Mouse (Mus musculus) frontal cortex, adult 2 months (tissue): Measurements from ENCODE around the gene Asb4. TPM values are rescaled to one million over a fixed set of nuclear protein-coding genes. Genes with fewer than 3 reads are reported as not detected.

Source experiments
- DNase-seq, 2 experiments: peaks; one replicate each; pipeline ENCODE4 v3.0.0; 2022; ENCODE audit warnings: low spot score in 1 of 2; ENCODE audit errors: extremely low spot score in 1 of 2
- polyA plus RNA-seq: library from polyadenylated mRNA; depleted of rRNA; stranded (reverse); fragments of >200 nt; gene quantifications from 2 replicates; pipeline ENCODE4 v1.2.3, GENCODE M21; 2012; rRNA removed

The Asb4 gene
- polyA plus RNA-seq, 1 experiment, result 0.40 TPM

DNA sequence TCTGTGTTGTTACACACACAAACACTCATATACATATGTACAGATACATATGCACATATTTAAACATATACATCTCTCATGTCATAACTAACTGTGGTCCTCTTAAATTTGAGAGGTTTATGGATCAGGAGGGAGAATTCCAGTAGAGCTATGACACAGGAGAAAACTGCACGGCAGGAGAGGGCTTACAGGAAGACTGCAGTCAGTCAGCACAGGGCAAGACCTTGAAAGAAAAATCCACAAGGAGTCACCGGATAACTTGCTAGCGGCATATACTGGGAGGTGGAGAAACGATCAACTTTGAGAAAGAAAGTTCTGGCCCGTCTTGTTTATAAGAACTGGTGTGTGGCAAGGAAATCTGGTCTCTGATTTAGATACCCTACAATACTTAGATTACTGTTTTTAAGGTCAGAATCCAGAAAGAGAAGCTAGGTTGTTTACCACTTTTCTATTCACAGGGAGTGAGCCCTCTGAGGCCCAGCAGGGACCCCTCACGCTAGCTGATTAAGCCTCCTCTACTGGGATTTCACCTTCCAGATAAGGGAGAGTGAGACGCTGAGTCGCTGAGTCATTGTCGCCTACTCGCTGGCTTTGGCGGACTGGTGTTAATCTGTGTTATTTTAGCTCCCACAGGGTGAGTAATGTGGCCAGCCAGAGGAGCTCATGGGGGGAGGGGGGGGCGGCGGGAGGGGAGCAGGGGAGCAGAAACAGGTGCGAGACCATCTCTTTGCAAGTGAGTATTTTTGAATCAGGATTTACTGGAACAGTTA, 59.3 kb downstream of the Asb4 start:
- DNase-seq, result peak; percentile 35 to 73

DNA sequence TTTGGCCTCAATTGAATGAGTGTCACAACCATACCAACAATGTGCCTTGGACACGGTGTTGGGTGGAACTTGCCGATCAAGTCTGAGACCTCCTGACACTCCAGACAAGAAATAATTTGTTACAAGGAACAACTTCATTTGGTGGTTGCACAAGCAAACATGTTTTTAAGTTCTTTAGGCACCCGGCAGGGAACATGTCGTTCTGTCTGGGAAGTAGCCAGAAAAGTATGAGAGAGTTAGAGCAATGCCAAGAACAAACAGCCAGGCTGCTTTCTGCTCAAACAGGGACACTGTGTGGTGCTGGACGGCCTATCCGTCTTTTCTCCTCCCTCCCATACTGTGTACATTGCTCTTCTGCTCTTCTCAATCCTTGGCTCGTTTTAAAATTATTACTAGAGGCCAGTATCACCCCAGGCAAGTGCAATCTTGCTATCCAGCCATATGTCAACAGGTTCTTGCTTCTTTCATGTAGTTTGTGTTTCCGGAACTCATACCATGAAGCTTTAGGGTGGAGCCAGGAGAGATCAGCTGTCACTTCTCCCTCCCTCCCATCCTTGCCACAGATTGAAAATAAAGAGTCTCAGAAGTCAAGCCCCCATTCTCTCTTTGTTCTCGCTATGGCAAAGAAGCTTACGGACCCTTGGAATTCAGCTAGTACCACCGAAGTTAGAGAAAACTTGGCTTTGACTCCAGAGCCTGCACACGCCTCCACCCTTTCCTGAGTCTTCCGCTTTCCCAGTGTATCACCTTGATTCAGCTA, 60.1 kb downstream of the Asb4 start:
- DNase-seq, result peak; percentile 24 to 55

DNA sequence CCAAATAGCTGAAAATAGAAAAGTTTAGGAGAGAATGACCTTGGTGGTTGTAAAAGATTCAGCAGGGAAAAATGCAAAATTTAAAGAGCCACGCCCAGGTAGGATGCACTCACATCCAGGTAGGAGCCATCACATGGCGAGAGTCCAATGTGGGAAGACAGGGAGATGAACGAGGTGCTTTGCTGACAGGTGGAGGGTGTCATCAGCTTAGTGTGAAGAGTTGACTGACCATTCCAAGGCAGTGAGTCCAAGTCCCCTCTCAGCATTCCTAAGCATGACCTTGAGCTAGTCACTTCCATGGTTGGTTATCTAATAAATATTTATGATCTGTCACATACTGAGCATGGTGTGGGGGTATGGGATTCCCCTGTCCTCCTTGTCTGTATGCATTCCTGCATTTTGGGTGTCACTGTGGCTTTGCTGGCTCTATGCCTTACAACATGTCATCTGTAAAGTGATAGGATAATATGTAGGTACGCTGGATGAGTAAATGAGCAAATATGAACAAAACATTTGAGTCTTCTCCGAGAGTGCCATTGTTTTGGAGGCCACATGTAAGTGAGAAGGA, 61.2 kb downstream of the Asb4 start:
- DNase-seq, result no peak

DNA sequence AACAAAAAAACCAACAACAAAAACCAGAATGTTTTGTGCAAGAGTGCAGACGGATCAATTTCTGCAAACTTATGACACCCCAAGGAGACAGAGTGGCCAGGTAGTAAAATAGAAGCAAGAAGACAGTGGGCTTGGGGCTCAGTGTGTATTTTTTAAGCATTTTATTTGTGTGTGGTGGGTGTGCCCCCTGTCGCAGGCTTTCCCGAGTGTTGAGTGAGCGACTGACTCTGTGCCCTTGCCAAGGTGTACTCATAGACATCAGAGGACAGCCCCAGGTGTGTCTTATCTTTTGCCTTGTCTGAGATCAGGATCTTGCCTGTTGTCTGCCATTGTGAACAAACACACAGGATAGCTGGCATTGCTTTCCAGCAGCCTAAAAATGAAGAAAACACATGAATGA, 63.8 kb downstream of the Asb4 start:
- DNase-seq, result no peak

DNA sequence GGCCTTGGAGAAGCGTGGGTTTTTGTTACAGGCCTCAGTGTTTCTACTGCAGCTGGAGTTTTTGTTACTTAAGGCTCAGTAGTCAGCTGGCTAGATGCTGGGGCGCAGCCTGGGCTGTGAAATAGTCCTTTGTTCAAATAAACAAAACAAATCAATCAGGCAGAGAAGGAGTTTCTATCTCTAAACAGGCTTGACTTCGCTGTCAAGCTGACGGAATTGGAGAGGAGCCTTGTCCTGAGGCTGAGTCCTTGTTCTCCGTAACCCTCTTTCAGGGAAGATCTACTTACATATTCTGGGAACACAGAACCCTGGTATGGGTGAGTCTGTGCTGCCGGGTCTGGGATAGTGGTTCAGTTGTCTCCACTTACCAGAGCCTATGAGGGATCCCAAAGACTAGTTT, 64.4 kb downstream of the Asb4 start:
- peak in 1 of 2 experiments; percentile 15 for DNase-seq

DNA sequence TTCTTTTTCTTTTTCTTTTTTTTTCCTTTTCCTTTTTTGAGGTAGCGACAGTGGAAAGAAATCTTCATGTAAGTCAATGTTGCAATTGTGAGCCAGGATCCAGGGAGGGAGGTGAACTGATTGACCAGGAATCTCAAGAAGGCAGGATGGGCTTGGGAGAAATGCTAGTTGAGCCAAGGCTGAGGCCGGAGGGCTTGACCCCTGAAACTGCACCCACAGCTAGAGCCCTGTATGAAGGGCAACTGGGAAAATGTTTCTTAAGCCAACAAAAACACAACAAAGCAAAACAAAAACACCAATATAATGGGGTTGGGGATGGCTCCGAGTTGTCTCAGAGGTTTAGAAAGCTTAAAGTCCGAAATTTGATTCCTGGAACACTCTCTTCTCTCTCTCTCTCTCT, 65.2 kb downstream of the Asb4 start:
- DNase-seq, result no peak

DNA sequence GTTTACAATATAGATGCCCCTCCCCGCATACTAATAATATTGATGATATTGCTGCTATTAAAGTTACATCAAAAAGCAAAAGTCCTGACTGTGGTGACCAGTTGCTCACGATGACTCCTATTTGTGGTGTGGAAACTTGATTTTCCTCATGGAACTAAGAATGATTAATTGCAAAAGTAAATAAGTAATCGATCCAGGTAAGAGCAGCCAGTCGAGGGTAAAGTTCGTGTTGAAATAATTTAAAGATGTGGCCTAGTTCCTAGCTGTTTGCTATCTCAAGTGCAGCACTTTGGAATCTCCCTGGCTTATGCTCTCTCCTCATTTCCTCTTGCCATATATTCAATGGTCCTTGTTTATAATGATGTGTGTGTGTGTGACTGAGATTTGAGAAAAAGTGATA, 66.7 kb downstream of the Asb4 start:
- no peak for DNase-seq

DNA sequence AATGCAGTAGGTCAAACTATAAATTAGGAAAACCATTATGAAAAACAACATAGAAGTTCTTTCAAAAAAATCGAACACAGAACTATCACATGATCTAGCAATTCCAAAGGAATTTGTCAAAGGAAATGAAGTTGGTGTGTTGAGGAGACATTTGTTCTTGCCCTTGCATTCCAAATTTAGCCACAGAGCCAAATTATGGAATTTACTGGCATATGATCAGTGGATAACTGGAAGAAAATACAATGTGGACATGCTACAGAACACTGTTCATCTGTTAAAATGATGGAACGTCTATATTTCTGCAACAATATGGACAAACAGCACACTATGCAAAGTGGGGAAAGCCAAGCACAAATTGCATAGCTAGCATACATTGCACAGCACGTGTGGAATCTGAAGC, 72.7 kb downstream of the Asb4 start:
- DNase-seq, result no peak

DNA sequence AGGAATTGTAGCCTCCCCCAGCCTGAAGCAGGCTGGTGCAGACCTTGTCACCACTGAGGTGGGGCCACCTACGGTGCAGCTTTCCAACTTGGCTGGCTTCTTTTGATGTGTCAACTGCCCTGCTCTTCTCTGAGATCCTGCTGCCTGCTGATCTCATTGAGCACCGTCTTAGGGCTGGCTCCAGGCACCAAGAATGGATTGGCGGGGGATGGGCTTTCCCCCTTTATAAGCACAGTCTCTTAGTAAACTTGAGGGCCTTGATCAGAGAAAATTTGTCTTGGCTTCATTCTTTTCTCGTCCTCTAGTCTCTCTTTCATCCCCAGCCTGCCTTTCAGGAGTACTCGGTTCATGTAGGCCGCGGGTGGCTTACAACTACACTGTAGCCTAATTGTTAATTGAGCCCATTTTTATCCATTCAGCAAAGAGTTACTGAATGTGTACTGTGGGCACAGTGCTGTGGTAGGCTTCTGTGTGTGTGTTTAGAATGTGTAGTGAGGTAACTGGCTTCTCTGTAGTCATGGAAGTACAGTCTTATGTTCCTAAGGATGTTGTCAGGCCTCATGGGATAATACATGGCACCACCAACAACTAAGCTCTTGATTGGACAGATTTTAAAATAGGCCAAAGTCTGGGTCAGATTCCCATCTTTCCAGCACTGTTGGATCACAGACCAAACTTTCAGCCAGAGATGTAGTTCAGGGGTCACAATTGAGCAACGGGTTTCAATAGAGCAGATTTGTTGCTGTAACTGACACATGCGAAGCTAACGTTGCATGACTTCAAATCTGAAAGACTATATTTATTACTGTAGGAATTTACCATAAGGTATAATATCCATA, 87.5 kb downstream of the Asb4 start:
- no peak for DNase-seq

DNA sequence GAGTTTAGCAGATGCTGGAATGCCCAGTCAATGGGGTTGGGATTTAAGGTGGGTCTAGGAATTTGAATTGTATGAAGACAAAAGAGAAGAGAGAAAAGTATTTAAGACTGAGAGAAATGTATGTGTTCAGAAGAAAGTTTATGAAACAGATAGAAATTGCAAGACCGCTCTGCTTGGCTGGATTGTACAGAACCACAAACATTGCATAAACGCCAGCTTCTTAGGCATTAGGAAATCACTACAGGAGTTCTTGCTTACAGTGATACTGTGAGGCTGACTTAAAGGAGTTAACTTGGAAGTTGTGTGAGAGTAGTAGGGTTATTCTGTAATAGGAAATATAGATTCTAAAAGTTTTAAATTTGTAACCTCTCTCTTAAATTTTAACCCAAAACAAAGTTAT, 89.5 kb downstream of the Asb4 start:
- DNase-seq, result no peak

DNA sequence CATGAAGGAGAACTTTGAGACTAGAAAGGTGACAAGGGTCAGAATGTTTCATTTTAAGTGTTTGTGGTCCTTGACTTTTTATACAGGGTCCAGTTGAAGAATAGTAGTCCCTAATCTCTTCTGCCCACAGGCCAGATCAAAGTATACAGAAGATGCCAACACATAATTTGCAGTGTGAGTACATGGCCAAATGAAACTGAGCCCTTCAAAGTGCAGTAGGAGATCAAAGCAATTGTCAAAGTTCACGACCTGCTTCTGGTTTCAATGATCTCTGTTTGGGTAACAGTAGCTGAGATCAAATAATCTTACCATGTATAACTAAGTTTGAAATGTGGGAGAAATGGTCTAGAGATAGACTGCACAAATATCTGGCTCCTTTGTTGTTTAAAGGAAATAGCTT, 90.8 kb downstream of the Asb4 start:
- DNase-seq, result no peak

DNA sequence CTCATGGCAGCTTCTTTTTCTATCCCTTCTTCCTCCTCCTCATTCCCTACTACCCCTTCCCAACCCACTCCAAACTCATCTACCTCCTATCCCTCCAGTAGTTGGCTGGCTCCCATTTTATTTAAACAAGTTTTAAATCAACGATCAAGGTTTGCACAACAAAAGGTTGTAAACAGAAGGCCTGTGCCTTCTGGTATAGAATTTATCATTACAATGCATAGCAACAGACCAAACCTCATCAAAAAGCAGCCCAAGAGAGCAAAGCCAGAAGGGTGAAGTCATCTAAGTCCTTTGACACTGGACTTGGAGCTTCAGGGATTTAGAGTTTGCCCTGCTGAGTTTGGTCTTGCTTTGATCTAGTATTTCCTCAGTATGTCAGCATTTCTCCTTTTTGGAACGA, 97.9 kb downstream of the Asb4 start:
- DNase-seq, result no peak

DNA sequence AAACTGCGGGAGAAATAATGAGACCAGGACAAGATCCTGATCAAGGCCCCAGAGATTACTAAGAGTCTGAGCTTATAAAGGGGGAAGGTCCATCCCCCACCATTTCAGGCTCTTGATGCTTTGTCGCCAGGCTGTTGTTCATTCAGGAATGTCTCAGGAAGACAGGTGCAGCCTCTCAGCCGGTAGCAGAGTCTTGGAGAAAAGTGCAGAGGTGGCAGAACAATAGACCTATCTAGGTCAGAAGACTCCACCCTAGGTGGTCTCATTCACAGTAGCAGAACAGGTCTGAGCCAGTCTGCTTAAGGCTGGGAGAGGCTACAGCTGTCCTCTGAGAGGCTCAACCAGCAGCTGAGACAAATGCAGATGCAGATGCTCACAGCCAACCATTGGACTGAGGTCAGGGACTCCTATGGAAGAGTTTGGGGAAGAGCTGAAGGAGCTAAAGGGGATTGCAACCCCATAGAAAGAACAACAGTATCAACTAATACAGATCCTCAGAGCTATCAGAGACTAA, 99.1 kb downstream of the Asb4 start:
- DNase-seq, result no peak

Other genes with a start within 250 kb of the Asb4 start
- 0.71 TPM in 1 of 2 replicates, not detected in the other for gene Pon1, start 189.4 kb upstream of the Asb4 start, polyA plus RNA-seq
- 2.1 and 2.5 TPM in 2 replicates for gene Pon3, start 127.1 kb upstream of the Asb4 start, polyA plus RNA-seq
- gene Pon2, start 84.9 kb upstream of the Asb4 start, polyA plus RNA-seq, result 57.7 and 59.5 TPM in 2 replicates
- gene Pdk4, start 112.9 kb downstream of the Asb4 start, polyA plus RNA-seq, result 7.5 and 11.0 TPM in 2 replicates